Mouse (Mus musculus) left cerebral cortex, adult 9 months (tissue): ENCODE measurements around the gene Mphosph9.
A peak's percentile ranks its signal among the peaks of the same experiment; 100 is the strongest.
"Not testable (repeated sequence)": the region's sequence is repeated elsewhere in the genome, so short reads cannot be mapped to it uniquely, and the experiment has no call there.

Experiments used
- DNase-seq, 2 experiments: peaks; one replicate each; pipeline ENCODE4 v3.0.0; 2022; ENCODE audit warnings: low spot score in 2 of 2

The Mphosph9 gene

GRCm38 (mm10) chr5:124236180-124236579 lies 91.6 kb downstream of the Mphosph9 start:
- DNase-seq, result no peak

- DNase-seq, result no peak
Observed at GRCm38 (mm10) chr5:124234778-124235177, 93.0 kb downstream of the Mphosph9 start.

- DNase-seq, result no peak
Observed at GRCm38 (mm10) chr5:124233874-124234661, 93.7 kb downstream of the Mphosph9 start.

GRCm38 (mm10) chr5:124233144-124233465 lies 94.7 kb downstream of the Mphosph9 start:
- no peak for DNase-seq

GRCm38 (mm10) chr5:124232360-124233143 lies 95.2 kb downstream of the Mphosph9 start:
- DNase-seq, result no peak

- DNase-seq, result no peak
Observed at GRCm38 (mm10) chr5:124230461-124230860, 97.3 kb downstream of the Mphosph9 start.

GRCm38 (mm10) chr5:124227193-124227592 lies 100.6 kb downstream of the Mphosph9 start:
- no peak for DNase-seq

GRCm38 (mm10) chr5:124226494-124226893 lies 101.3 kb downstream of the Mphosph9 start:
- DNase-seq, result no peak

GRCm38 (mm10) chr5:124225891-124226290 lies 101.9 kb downstream of the Mphosph9 start:
- no peak for DNase-seq

GRCm38 (mm10) chr5:124224321-124225092 lies 103.3 kb downstream of the Mphosph9 start:
- no peak for DNase-seq

- DNase-seq, result no peak
Observed at GRCm38 (mm10) chr5:124223574-124223973, 104.2 kb downstream of the Mphosph9 start.

GRCm38 (mm10) chr5:124222696-124223095 lies 105.1 kb downstream of the Mphosph9 start:
- no peak for DNase-seq

GRCm38 (mm10) chr5:124221736-124222040 lies 106.1 kb downstream of the Mphosph9 start:
- no peak for DNase-seq

- peak; percentile 91 to 94 for DNase-seq
Observed at GRCm38 (mm10) chr5:124221037-124221735, 106.6 kb downstream of the Mphosph9 start.

GRCm38 (mm10) chr5:124220551-124220950 lies 107.2 kb downstream of the Mphosph9 start:
- DNase-seq, result no peak

GRCm38 (mm10) chr5:124219431-124219830 lies 108.3 kb downstream of the Mphosph9 start:
- DNase-seq, result no peak

GRCm38 (mm10) chr5:124218986-124219385 lies 108.8 kb downstream of the Mphosph9 start:
- DNase-seq, result no peak

- DNase-seq, result peak in 1 of 2 experiments; percentile 89
Observed at GRCm38 (mm10) chr5:124217566-124218249, 110.1 kb downstream of the Mphosph9 start.

GRCm38 (mm10) chr5:124217092-124217491 lies 110.7 kb downstream of the Mphosph9 start:
- DNase-seq, result not testable (repeated sequence)

- no peak for DNase-seq
Observed at GRCm38 (mm10) chr5:124216403-124216802, 111.4 kb downstream of the Mphosph9 start.

- DNase-seq, result no peak
Observed at GRCm38 (mm10) chr5:124215647-124216046, 112.1 kb downstream of the Mphosph9 start.
